Mouse (Mus musculus) brain, embryonic 14.5 days (tissue): ENCODE data around the gene Kcnj6. TPM values are rescaled to one million over a fixed set of nuclear protein-coding genes. Genes with fewer than 3 reads are reported as not detected.

Experiments
- DNase-seq: peaks from one replicate; pipeline ENCODE4 v3.0.0-alpha.2; 2011; ENCODE audit warnings: low read depth
- CTCF ChIP-seq: fragments of 200-500 bp; IDR thresholded peaks from 2 replicates; pipeline ENCODE4 v1.5.1; 2012; ENCODE audit warnings: inconsistent platforms, mild to moderate bottlenecking, moderate library complexity, borderline replicate concordance; ENCODE audit not compliant: insufficient read depth, insufficient read length; ENCODE audit errors: extremely low read depth
- POLR2A ChIP-seq: fragments of 200-500 bp; IDR thresholded peaks from 2 replicates; pipeline ENCODE4 v1.6.1; 2012; ENCODE audit warnings: mild to moderate bottlenecking, inconsistent platforms, borderline replicate concordance; ENCODE audit not compliant: poor library complexity, insufficient read depth, insufficient read length, severe bottlenecking; ENCODE audit errors: extremely low read depth
- polyA plus RNA-seq: library from polyadenylated mRNA; depleted of rRNA; stranded (reverse); fragments of >200 nt; gene quantifications from 2 replicates; pipeline ENCODE4 v1.2.3, GENCODE M21; 2012

Gene Kcnj6
- polyA plus RNA-seq, 1 experiment: 4.0 TPM

DNA sequence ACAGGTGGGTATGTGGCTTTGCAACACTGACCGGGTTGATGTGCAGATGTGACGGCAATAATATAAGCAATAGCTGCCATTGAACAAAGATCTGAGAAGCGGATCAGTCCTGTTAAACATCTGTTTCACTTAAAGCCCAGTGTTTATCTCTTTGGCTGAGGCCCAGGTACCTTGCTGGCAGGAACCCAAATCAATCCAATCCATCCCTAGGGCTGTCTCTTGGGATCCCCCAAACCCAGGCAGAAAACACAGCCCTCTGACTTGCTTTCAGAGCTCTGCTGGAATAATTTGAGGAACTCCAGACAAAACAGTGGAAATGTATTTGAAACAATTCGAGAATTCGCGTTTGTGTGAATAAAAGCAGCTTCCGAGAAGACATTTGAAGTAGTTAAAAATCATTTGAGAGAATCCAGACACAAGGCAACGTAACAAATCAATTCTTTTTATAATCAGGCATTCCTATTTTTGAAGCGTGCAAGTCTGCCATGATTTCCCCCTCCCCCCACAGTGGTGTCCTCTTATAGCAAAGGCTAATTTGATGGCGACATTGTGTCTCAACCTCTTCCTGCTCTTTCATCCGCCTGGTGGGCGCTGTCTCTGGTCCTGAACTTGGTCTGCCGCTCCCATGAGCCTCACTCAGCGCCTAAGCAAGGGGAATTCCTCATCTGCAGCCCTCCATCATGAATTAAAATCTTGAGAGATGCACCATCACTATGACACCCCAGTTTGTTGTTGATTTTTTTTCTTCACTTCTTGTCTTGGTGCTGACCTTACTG lies 25.2 kb downstream of the Kcnj6 start:
- TF ChIP-seq CTCF (no peak), POLR2A (no peak)
- peak; percentile 39 for DNase-seq

DNA sequence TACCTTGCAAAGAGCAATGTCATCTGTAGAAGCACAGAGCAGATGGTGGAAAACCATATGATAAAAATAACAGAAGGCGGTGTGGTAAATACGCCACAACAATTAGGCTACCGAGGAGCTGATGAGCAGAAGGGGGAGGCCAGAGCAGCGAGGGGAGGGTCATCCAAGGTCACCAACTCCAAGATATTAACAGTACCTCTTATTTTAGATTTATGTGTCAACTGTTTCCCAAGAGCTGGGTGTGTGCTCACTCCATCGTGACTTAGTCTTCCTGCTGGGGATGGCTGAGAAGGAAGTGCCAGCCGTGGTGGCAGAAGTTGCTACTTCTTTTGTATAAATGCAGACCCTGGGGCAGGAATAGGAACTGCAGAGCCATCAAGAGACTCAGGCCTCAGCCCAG lies 28.6 kb downstream of the Kcnj6 start:
- TF ChIP-seq CTCF (no peak), POLR2A (no peak)
- no peak for DNase-seq

DNA sequence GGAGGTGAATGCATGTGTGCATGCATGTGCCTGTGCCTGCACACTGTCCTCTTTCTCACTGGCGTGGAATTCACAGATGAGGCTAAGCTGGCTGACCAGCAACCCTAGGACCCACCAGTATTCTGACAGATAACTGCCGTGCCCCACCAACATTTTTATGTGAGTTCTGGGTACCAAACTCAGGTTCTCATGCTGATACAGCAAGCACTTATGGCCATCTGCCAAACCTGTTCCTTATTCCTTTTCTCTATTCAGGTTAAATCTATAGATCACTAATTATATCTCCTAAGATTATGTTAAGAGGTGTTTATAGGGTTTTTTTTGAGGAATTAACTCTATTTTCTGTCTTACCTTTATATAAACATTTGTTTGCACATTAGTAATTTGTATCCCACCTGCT lies 29.0 kb downstream of the Kcnj6 start:
- TF ChIP-seq CTCF: no peak
- TF ChIP-seq POLR2A: no peak
- DNase-seq: no peak

DNA sequence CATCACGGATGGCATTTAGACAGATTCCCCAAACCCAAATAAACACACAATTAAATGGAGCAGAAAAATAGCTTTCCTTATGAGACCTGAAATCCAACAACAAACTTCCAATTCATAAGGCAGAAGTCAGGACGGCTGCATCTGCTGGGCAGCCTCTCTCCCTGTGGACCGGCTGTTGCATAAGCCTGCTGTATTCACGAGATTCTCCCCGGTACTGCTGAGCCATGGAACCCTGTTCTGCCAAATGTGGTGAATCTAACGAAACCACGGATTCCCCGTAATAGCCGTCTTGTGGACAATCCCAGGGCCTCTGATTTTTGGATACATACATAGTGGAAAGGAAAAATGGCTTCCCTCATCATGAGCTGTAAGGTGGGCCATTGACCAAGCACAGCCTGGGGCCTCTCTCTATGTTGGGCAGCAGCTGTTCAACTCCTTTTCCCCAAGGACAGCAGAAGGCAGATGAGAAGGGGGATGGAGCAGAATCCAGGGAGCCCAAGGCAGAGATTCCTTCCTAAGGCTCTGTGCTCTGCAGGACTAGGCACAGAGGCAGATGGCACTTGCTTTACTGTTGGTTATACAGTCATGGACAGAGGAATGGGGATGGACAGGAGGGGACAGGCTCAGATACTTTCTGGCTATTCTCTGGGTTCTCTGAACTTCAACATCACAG lies 40.2 kb downstream of the Kcnj6 start:
- TF ChIP-seq CTCF (no peak), POLR2A (no peak)
- no peak for DNase-seq

DNA sequence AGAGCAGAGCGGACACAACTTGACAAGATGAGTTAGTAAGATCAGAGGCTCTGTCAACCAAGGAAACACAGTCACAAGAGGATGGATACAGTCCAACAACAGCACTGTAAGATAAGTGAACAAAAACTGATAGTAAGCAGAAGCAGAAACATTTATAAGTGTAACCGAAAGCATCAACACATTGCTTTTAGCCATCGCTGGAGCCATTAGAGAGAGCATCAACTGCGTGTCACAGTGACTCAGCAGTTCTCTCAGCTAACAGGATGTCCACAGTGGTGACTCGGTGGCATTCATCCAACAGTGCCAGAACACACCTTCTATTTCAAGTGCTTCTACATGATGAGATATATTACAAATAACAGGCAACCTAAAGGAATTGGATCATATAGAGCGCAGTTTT lies 41.1 kb downstream of the Kcnj6 start:
- no peak for DNase-seq
- TF ChIP-seq POLR2A (no peak), CTCF (no peak)

DNA sequence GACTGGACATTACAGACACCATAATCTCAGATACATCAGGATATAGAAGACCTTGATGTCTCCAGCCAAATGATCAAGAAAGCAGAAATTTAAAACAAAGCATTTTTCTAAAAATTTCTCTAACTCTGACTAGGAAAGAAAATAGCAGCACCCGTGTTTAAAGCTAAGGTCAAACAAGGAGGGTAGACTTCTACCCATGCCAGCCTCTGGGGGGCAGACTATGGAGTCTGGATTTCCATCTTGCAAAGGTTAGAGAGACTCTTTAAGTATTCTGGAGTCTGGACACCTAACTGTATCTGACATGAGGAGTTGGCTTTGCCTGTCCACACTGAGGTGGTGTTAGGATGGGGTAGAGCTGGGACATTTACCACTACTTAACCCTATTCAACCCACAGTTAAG lies 44.2 kb downstream of the Kcnj6 start:
- no peak for DNase-seq
- TF ChIP-seq POLR2A (no peak), CTCF (no peak)

DNA sequence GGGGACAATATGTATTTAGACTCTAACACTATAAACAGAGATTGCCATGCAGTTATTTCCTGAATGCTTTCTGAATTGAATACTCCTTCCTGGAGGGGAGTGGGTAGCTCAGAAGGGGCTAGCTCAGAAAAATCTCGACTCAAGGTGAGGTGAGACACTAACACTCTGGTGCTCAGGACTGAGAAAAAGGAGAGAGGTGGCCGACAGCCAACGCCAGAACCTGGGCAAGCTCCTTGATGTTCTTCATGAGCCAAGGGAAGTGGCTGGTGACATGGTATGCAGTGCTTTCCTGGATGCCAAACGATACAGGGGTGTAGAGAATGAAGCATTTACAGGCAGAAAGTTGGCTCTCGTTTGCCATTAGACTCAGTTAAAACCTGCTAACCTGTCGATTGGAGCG lies 48.3 kb downstream of the Kcnj6 start:
- TF ChIP-seq POLR2A (no peak), CTCF (no peak)
- no peak for DNase-seq

DNA sequence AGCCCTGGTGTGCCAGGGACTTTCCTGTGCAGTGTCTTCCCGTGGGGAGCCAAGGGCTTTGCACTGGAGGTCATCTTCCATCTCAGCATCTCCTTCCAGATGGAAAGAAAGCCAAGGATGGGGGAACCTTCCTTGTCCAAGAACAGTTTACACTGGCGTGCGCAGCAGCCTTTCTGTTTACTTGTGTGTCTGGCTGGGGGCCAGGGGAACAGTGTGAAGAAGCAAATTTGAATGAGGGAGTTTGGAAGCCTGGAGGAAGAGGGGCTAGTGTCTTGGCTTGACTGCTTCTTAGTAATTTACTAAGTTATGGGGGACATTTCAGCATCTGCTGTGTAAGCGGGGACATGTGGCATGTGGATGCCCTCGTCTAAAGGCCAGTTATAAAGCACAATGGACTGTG lies 50.7 kb downstream of the Kcnj6 start:
- TF ChIP-seq POLR2A (no peak), CTCF (no peak)
- peak; percentile 49 for DNase-seq

DNA sequence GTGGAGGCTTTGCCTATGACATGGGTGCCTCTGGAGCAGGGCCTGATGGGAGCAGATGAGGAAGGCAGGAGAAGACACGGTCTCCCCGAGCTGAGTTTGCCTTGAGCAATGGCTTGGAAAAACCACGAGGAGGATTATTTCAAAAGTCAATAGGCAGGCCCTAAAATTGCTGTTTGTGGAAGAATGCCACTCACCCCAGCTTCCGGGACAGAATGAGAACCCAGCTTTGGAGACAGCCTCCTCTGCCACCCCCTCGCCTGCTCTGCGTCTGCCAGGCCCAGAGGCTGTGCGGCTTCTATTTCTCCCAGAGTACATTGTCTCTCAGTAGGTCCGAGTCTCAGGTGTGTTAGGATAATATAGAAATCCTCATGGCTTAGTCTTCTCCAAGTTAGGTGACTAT lies 64.8 kb downstream of the Kcnj6 start:
- no peak for DNase-seq
- TF ChIP-seq POLR2A (no peak), CTCF (no peak)

DNA sequence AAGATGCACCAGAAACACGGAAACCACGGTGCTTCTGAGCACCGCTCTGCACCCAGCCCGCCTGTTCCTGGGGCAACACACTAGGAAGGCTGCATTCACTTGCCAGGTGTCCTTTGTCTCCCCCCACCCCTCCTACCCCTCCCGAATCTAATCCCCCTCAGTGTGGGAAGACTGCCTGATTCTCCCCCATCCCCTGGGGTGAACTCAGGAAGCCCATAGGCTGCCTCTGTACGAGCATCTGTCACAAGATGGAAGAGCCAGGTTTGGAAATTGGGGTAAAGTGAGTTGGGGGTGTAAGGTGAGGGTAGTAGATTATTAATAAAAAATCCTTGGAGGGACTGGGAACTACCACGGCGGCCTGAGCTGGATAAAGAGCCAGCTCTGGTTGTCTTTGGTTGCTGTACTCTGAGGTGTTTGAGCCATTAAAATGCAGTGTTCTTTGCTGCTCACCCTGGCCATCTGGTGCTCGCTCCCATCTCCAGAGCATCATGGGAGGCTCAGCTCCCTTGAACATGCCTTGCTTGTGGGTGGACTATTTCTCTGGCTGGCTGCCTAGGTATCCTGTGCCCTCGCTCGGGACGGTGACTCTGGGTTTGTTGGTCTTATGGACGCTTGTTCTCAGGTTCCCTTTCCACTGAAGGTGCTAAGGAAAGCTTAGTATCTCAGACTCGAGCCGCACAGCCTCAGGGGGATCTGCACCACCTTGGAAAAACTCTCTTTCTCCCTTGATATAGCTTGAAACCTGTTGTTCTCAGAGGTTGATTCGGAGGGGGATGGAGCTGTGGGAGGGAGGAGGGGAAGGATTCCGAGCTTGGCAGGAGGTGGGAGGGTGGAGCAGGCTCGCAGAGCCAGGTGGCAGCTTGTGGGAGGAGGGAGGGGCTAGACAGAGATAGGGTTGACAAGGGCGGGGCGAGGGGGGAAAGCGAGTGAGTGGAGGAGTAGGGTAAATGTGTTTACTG lies 65.9 kb downstream of the Kcnj6 start:
- no peak for TF ChIP-seq POLR2A
- TF ChIP-seq CTCF: no peak
- DNase-seq: peak; percentile 84

DNA sequence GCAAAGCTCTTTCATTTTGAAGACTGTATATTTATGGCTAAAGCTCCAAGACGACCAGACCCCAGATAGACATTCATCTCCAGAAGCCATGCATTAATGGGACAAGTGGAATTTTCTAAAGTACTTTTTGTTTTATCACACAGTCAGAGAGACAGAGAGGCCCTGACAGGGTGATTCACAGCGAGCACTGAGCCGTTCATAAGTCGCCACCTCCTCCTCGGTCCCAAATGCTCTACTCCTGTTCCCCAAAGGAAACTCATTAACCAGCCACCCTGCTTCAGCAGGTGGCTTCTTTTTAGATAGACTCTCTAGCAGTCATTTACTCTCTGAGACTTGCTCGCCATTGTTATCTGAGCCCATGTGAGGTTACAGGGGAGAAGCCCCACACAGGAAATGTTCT lies 72.1 kb downstream of the Kcnj6 start:
- TF ChIP-seq POLR2A (no peak), CTCF (no peak)
- DNase-seq: no peak
